In the genomic region with DNA sequence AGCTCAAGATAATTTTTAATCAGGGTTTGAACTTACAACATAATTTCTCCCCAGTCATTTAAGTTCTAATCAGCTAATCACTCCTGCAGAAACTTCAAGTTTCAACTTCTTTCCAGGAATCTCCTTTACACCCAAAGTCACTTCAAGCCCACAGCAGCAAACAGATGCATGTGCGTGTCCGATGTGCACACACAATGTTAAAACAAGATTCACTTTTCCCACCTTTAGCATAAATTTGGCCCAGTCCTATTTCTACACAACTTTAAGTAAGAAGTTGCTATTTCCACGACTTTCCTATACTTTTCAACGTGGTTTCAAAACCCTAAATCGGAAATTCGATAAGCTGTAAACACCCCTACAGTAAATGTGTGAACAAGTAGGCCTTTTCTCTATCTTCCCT, we compare ENCODE assay signal across 8 mouse cellular contexts. TPM values are rescaled to one million over a fixed set of nuclear protein-coding genes. Genes with fewer than 3 reads are reported as not detected.
A peak's percentile ranks its signal among the peaks of the same experiment; 100 is the strongest.
DNase-seq lines count a peak whose midpoint lies in the region; ATAC-seq and TF ChIP-seq lines count a peak whose summit lies in the region.

No protein-coding gene starts in this region.

- peak overlapping the region; percentile 90 for H3K4me3 ChIP-seq in lung, embryonic 16.5 days (ENCODE audit: low read length)
- peak overlapping the region; percentile 25; the same call in 1 of the 2 replicates for H3K4me3 ChIP-seq in embryonic fibroblast, embryonic 13.5 days (ENCODE audit: insufficient read depth, low read length)
- H3K4me3 ChIP-seq in limb, embryonic 13.5 days: peak overlapping the region; percentile 92
- peak overlapping the region; percentile 88; the same call in 1 of the 2 replicates for H3K4me3 ChIP-seq in neural tube, embryonic 15.5 days (replicated peaks)

- no peak for TF ChIP-seq POLR2A in embryonic fibroblast, embryonic 13.5 days (IDR thresholded peaks at IDR 0.05; ENCODE audit: low read depth, low read length)

- no peaks in the 10 kb centered on the region for H3K9me3 ChIP-seq in lung, embryonic 16.5 days (ENCODE audit: control insufficient read depth, low read length)
- H3K9me3 ChIP-seq in limb, embryonic 13.5 days: no peaks in the 10 kb centered on the region
- H3K9me3 ChIP-seq in neural tube, embryonic 15.5 days (replicated peaks): no peaks in the 10 kb centered on the region

- DNase-seq in lung, postnatal 25 days (ENCODE audit: low spot score): no peak
- DNase-seq in layer of hippocampus, postnatal 10 days (ENCODE audit: low spot score in 2 of 2): no peak
- DNase-seq in spleen, postnatal 36 days (ENCODE audit: low spot score in 2 of 2): no peak
- no peak for DNase-seq in urinary bladder, postnatal 4 days (ENCODE audit: low spot score in 2 of 2)

- peak overlapping the region; percentile 91 for H3K9ac ChIP-seq in lung, embryonic 16.5 days (ENCODE audit: low read length)
- peak overlapping the region; percentile 93; the same call in 1 of the 2 replicates for H3K9ac ChIP-seq in limb, embryonic 13.5 days
- no peak overlapping the region for H3K9ac ChIP-seq in neural tube, embryonic 15.5 days (replicated peaks)

- H3K4me2 ChIP-seq in lung, embryonic 16.5 days (ENCODE audit: low read depth, low read length): peak overlapping the region; percentile 85
- peak overlapping the region; percentile 97 for H3K4me2 ChIP-seq in limb, embryonic 13.5 days (replicated peaks)
- peak overlapping the region; percentile 67 for H3K4me2 ChIP-seq in neural tube, embryonic 15.5 days

- no peaks in the 10 kb centered on the region for H3K27me3 ChIP-seq in lung, embryonic 16.5 days (ENCODE audit: control insufficient read depth, insufficient read depth, low read depth, low read length)
- no peaks in the 10 kb centered on the region for H3K27me3 ChIP-seq in limb, embryonic 13.5 days
- H3K27me3 ChIP-seq in neural tube, embryonic 15.5 days (replicated peaks): no peaks in the 10 kb centered on the region

- ATAC-seq in lung, embryonic 16.5 days (ENCODE audit: low read depth): no peak
- no peak for ATAC-seq in limb, embryonic 13.5 days (ENCODE audit: low FRiP score, low read depth)
- ATAC-seq in neural tube, embryonic 15.5 days (ENCODE audit: low FRiP score): no peak

- no peaks in the 10 kb centered on the region for H3K36me3 ChIP-seq in lung, embryonic 16.5 days (ENCODE audit: control insufficient read depth, insufficient read depth, low read length)
- H3K36me3 ChIP-seq in limb, embryonic 13.5 days: no peaks in the 10 kb centered on the region
- no peaks in the 10 kb centered on the region for H3K36me3 ChIP-seq in neural tube, embryonic 15.5 days

- 53% methylated on average over 6 of the region's 6 CpGs for WGBS in lung, embryonic 16.5 days
- WGBS in limb, embryonic 13.5 days: 65% methylated on average over 6 of the region's 6 CpGs
- WGBS in neural tube, embryonic 15.5 days: 72% methylated on average over 6 of the region's 6 CpGs

- no peak overlapping the region for H3K27ac ChIP-seq in lung, embryonic 16.5 days (ENCODE audit: low read length)
- H3K27ac ChIP-seq in embryonic fibroblast, embryonic 13.5 days (ENCODE audit: insufficient read depth, low read length): no peak overlapping the region
- H3K27ac ChIP-seq in limb, embryonic 13.5 days: no peak overlapping the region
- H3K27ac ChIP-seq in neural tube, embryonic 15.5 days (replicated peaks): no peak overlapping the region

- H3K4me1 ChIP-seq in lung, embryonic 16.5 days (replicated peaks; ENCODE audit: control insufficient read depth, insufficient read depth, low read length): peaks cover 11% of the 10 kb centered on the region
- no peaks in the 10 kb centered on the region for H3K4me1 ChIP-seq in embryonic fibroblast, embryonic 13.5 days (ENCODE audit: control insufficient read depth, insufficient read depth, low read length)
- peaks cover 11% of the 10 kb centered on the region for H3K4me1 ChIP-seq in limb, embryonic 13.5 days
- peaks cover 24% of the 10 kb centered on the region for H3K4me1 ChIP-seq in neural tube, embryonic 15.5 days

- no peak for TF ChIP-seq CTCF in embryonic fibroblast, embryonic 13.5 days (IDR thresholded peaks at IDR 0.05; ENCODE audit: borderline replicate concordance, insufficient read depth, low read length)

RNA-seq across cellular contexts. Expression of a gene that starts 0.6 kb away (rescaled TPM):
- 13.5 and 14.1 TPM in 2 replicates for polyA plus RNA-seq in lung, embryonic 16.5 days (2015; fragmentation: Nextera tagmentation; extraction: Ambion mirVana)
- 10.7 and 10.8 TPM in 2 replicates for polyA plus RNA-seq in embryonic fibroblast, embryonic 13.5 days (2011; ENCODE audit: insufficient read length, low read depth, missing spikeins)
- polyA plus RNA-seq in limb, embryonic 13.5 days (2015; fragmentation: Nextera tagmentation; extraction: Ambion mirVana): 11.7 and 12.9 TPM in 2 replicates
- polyA plus RNA-seq in neural tube, embryonic 15.5 days (2015; fragmentation: Nextera tagmentation; extraction: Ambion mirVana): 18.6 and 21.8 TPM in 2 replicates
- total RNA-seq in layer of hippocampus, postnatal 10 days (2021): 10 to 100 TPM; 19.9 to 21.5 TPM

RNA-seq across cellular contexts. Expression of a gene that starts 29.3 kb away (rescaled TPM):
- 18.5 and 18.6 TPM in 2 replicates for polyA plus RNA-seq in lung, embryonic 16.5 days (2015; fragmentation: Nextera tagmentation; extraction: Ambion mirVana)
- polyA plus RNA-seq in embryonic fibroblast, embryonic 13.5 days (2011; ENCODE audit: insufficient read length, low read depth, missing spikeins): 10.0 and 11.5 TPM in 2 replicates
- 19.1 and 20.6 TPM in 2 replicates for polyA plus RNA-seq in limb, embryonic 13.5 days (2015; fragmentation: Nextera tagmentation; extraction: Ambion mirVana)
- polyA plus RNA-seq in neural tube, embryonic 15.5 days (2015; fragmentation: Nextera tagmentation; extraction: Ambion mirVana): 17.5 and 18.1 TPM in 2 replicates
- 10 to 100 TPM; 10.9 to 11.8 TPM for total RNA-seq in layer of hippocampus, postnatal 10 days (2021)

RNA-seq across cellular contexts. Expression of a gene that starts 30.1 kb away (rescaled TPM):
- polyA plus RNA-seq in lung, embryonic 16.5 days (2015; fragmentation: Nextera tagmentation; extraction: Ambion mirVana): 34.0 and 35.0 TPM in 2 replicates
- 27.3 and 29.4 TPM in 2 replicates for polyA plus RNA-seq in embryonic fibroblast, embryonic 13.5 days (2011; ENCODE audit: insufficient read length, low read depth, missing spikeins)
- polyA plus RNA-seq in limb, embryonic 13.5 days (2015; fragmentation: Nextera tagmentation; extraction: Ambion mirVana): 32.6 and 33.0 TPM in 2 replicates
- polyA plus RNA-seq in neural tube, embryonic 15.5 days (2015; fragmentation: Nextera tagmentation; extraction: Ambion mirVana): 26.0 and 33.2 TPM in 2 replicates
- total RNA-seq in layer of hippocampus, postnatal 10 days (2021): 10 to 100 TPM; 22.5 to 30.1 TPM

Comparison
In these comparisons a context has a peak if more than half of its experiments do, and no peak if none do; other contexts are left out.
1. H3K4me3 ChIP-seq: peak in every context shown above with its lines; median percentile 92 in limb, embryonic 13.5 days; 90 in lung, embryonic 16.5 days; 88 in neural tube, embryonic 15.5 days; 25 in embryonic fibroblast, embryonic 13.5 days.